ENCODE assay signal across 8 mouse cellular contexts in genomic region chr15:78744206-78744605, GRCm38 (mm10). TPM values are rescaled to one million over a fixed set of nuclear protein-coding genes. Genes with fewer than 3 reads are reported as not detected.
DNase-seq lines count a peak whose midpoint lies in the region; ATAC-seq and TF ChIP-seq lines count a peak whose summit lies in the region.

No protein-coding gene starts in this region.

- DNase-seq in CD8-positive naive resting alpha-beta T cell, adult 2 months (ENCODE audit: low read depth in 2 of 2, low spot score in 2 of 2): peak; percentile 79 to 85
- peak; percentile 71 for DNase-seq in adrenal gland, adult 2 months
- peak; percentile 41 for DNase-seq in embryo, embryonic 11.5 days (ENCODE audit: low read depth, low spot score)
- peak; percentile 62 to 93 for DNase-seq in heart, adult 18-20 months
- peak; percentile 25 for DNase-seq in large intestine, adult 2 months (ENCODE audit: low read depth, low spot score)
- peak; percentile 88 for DNase-seq in lung, embryonic 14.5 days
- DNase-seq in thymus, postnatal 0 days (ENCODE audit: low spot score): peak; percentile 87

- no peak overlapping the region for H3K27ac ChIP-seq in lung, embryonic 14.5 days (ENCODE audit: low read depth)
- no peak overlapping the region for H3K27ac ChIP-seq in olfactory bulb, adult 2 months (ENCODE audit: insufficient read depth, low read depth, low read length)

- TF ChIP-seq CTCF in lung, embryonic 14.5 days (IDR thresholded peaks at IDR 0.05; ENCODE audit: low read depth): peak; percentile 97
- peak; percentile 94 for TF ChIP-seq CTCF in olfactory bulb, adult 2 months (IDR thresholded peaks at IDR 0.05; ENCODE audit: insufficient read depth, low read depth, low read length)

- 4% methylated on average over 5 of the region's 5 CpGs for WGBS in large intestine, adult 2 months
- WGBS in lung, embryonic 14.5 days: 5% methylated on average over 5 of the region's 5 CpGs
- WGBS in olfactory bulb, adult 2 months: 8% methylated on average over 5 of the region's 5 CpGs

- no peaks in the 10 kb centered on the region for H3K36me3 ChIP-seq in lung, embryonic 14.5 days (ENCODE audit: insufficient read depth)

- no peak for TF ChIP-seq POLR2A in olfactory bulb, adult 2 months (IDR thresholded peaks at IDR 0.05; ENCODE audit: insufficient read depth, low read depth, low read length)

- no peak overlapping the region for H3K9ac ChIP-seq in lung, embryonic 14.5 days

- no peak overlapping the region for H3K4me3 ChIP-seq in lung, embryonic 14.5 days (ENCODE audit: low read depth, low read length)
- no peak overlapping the region for H3K4me3 ChIP-seq in olfactory bulb, adult 2 months (ENCODE audit: insufficient read depth, low read depth, low read length)

- no peaks in the 10 kb centered on the region for H3K4me1 ChIP-seq in lung, embryonic 14.5 days (ENCODE audit: insufficient read depth)
- H3K4me1 ChIP-seq in olfactory bulb, adult 2 months (ENCODE audit: control insufficient read depth, insufficient read depth, low read length): peaks cover 14% of the 10 kb centered on the region; the same call in 1 of the 2 replicates

- no peak for ATAC-seq in lung, embryonic 14.5 days (ENCODE audit: insufficient read depth)

- no peaks in the 10 kb centered on the region for H3K27me3 ChIP-seq in lung, embryonic 14.5 days (ENCODE audit: insufficient read depth, low read length)

- H3K9me3 ChIP-seq in lung, embryonic 14.5 days (ENCODE audit: low read depth, low read length): no peaks in the 10 kb centered on the region

- no peak overlapping the region for H3K4me2 ChIP-seq in lung, embryonic 14.5 days

RNA-seq across cellular contexts. Expression of gene Elfn2, which starts 25.6 kb away (rescaled TPM):
- total RNA-seq in adrenal gland, adult 2 months (2021): 1 to 10 TPM; 3.2 to 3.6 TPM
- polyA plus RNA-seq in adrenal gland, adult 2 months (2012; rRNA removed): 1.7 and 2.3 TPM in 2 replicates
- 1 to 10 TPM; 1.6 to 2.2 TPM for total RNA-seq in heart, adult 18-20 months (2021)
- polyA plus RNA-seq in large intestine, adult 2 months (2012; rRNA removed): 0.18 and 0.24 TPM in 2 replicates
- polyA plus RNA-seq in lung, embryonic 14.5 days (2014; fragmentation: Nextera tagmentation; extraction: Ambion mirVana): 0.03 and 0.08 TPM in 2 replicates
- not detected in 2 replicates for polyA plus RNA-seq in olfactory bulb, adult 2 months (2012; ENCODE audit: insufficient read depth, insufficient read length, low replicate concordance, missing spikeins)
- polyA plus RNA-seq in thymus, postnatal 0 days (2015; fragmentation: Nextera tagmentation; extraction: Ambion mirVana): 0.91 and 1.3 TPM in 2 replicates

RNA-seq across cellular contexts. Expression of gene Mfng, which starts 29.1 kb away (rescaled TPM):
- total RNA-seq in adrenal gland, adult 2 months (2021): 10 to 100 TPM in 1 of 2 experiments, 1 to 10 TPM in 1; 8.7 to 18.1 TPM
- polyA plus RNA-seq in adrenal gland, adult 2 months (2012; rRNA removed): 46.7 and 61.0 TPM in 2 replicates
- 10 to 100 TPM; 10.8 to 11.0 TPM for total RNA-seq in heart, adult 18-20 months (2021)
- polyA plus RNA-seq in large intestine, adult 2 months (2012; rRNA removed): 8.6 and 8.8 TPM in 2 replicates
- polyA plus RNA-seq in lung, embryonic 14.5 days (2014; fragmentation: Nextera tagmentation; extraction: Ambion mirVana): 28.7 and 34.3 TPM in 2 replicates
- not detected in 2 replicates for polyA plus RNA-seq in olfactory bulb, adult 2 months (2012; ENCODE audit: insufficient read depth, insufficient read length, low replicate concordance, missing spikeins)
- 55.2 TPM in 2 replicates for polyA plus RNA-seq in thymus, postnatal 0 days (2015; fragmentation: Nextera tagmentation; extraction: Ambion mirVana)

RNA-seq across cellular contexts. Expression of gene Card10, which starts 58.6 kb away (rescaled TPM):
- 10 to 100 TPM in 1 of 2 experiments, 1 to 10 TPM in 1; 4.9 to 10.9 TPM for total RNA-seq in adrenal gland, adult 2 months (2021)
- polyA plus RNA-seq in adrenal gland, adult 2 months (2012; rRNA removed): 18.1 and 26.5 TPM in 2 replicates
- total RNA-seq in heart, adult 18-20 months (2021): 10 to 100 TPM; 14.1 to 14.5 TPM
- 19.4 and 24.2 TPM in 2 replicates for polyA plus RNA-seq in large intestine, adult 2 months (2012; rRNA removed)
- polyA plus RNA-seq in lung, embryonic 14.5 days (2014; fragmentation: Nextera tagmentation; extraction: Ambion mirVana): 7.8 and 8.5 TPM in 2 replicates
- not detected in 2 replicates for polyA plus RNA-seq in olfactory bulb, adult 2 months (2012; ENCODE audit: insufficient read depth, insufficient read length, low replicate concordance, missing spikeins)
- 2.6 and 2.8 TPM in 2 replicates for polyA plus RNA-seq in thymus, postnatal 0 days (2015; fragmentation: Nextera tagmentation; extraction: Ambion mirVana)

Comparison
In these comparisons a context has a peak if more than half of its experiments do, and no peak if none do; other contexts are left out.
1. DNase-seq: peak in every context shown above with its lines; median percentile 88 in lung, embryonic 14.5 days; 87 in thymus, postnatal 0 days; 82 in CD8-positive naive resting alpha-beta T cell, adult 2 months; 78 in heart, adult 18-20 months; 71 in adrenal gland, adult 2 months; 41 in embryo, embryonic 11.5 days; 25 in large intestine, adult 2 months.